Mouse (Mus musculus) lung, adult 2 months (tissue): ENCODE measurements at regions not wholly inside any gene's neighbourhood (a gene's known extent, or its start where the extent isn't known, plus 50 kb on each side); places are given as distances from the start of the nearest gene placed in this dataset.

Experiments
- CTCF ChIP-seq: fragments of 200-500 bp; IDR thresholded peaks from 2 replicates; pipeline ENCODE4 v1.5.1; 2011; ENCODE audit warnings: mild to moderate bottlenecking, low read length, control low read depth; ENCODE audit not compliant: insufficient read depth
- POLR2A ChIP-seq: fragments of 200-500 bp; IDR thresholded peaks from 2 replicates; pipeline ENCODE4 v1.6.1; 2011; ENCODE audit warnings: low read depth, mild to moderate bottlenecking, control low read depth, low read length, borderline replicate concordance; ENCODE audit errors: extremely low read depth

- TF ChIP-seq CTCF (no peak), POLR2A (no peak)
Measured at GRCm38 (mm10) chr6:37790878-37791277, 79.7 kb upstream of the Trim24 start.
